Mouse (Mus musculus): ENCODE data around the gene Adgrf5. TPM values are rescaled to one million over a fixed set of nuclear protein-coding genes. Genes with fewer than 3 reads are reported as not detected.
A peak's percentile ranks its signal among the peaks of the same experiment; 100 is the strongest.
"Not testable (repeated sequence)": the region's sequence is repeated elsewhere in the genome, so short reads cannot be mapped to it uniquely, and the experiment has no call there.

Adgrf5 gene
- total RNA-seq (2021): 100 to 1,000 TPM; 207 to 259 TPM

GRCm38 (mm10) chr17:43359826-43360619 lies at the start of gene Adgrf5:
Gene Adgrf5, plus strand, starts transcription at chr17:43360451.
- intact Hi-C loops (cut with DNase I): loop anchor here (1.0 to 2.0 kb wide), 3 partner anchors 22 to 31 kb away; no protein-coding TSS in a partner anchor
- peak; percentile 62 for DNase-seq (ENCODE audit: low spot score)

GRCm38 (mm10) chr17:43325986-43326671 lies 34.1 kb upstream of the Adgrf5 start:
- intact Hi-C loops (cut with DNase I): loop anchor here (1.0 to 2.0 kb wide), 2 partner anchors 59 to 134 kb away; no protein-coding TSS in a partner anchor
- no peak for DNase-seq (ENCODE audit: low spot score)

DNA sequence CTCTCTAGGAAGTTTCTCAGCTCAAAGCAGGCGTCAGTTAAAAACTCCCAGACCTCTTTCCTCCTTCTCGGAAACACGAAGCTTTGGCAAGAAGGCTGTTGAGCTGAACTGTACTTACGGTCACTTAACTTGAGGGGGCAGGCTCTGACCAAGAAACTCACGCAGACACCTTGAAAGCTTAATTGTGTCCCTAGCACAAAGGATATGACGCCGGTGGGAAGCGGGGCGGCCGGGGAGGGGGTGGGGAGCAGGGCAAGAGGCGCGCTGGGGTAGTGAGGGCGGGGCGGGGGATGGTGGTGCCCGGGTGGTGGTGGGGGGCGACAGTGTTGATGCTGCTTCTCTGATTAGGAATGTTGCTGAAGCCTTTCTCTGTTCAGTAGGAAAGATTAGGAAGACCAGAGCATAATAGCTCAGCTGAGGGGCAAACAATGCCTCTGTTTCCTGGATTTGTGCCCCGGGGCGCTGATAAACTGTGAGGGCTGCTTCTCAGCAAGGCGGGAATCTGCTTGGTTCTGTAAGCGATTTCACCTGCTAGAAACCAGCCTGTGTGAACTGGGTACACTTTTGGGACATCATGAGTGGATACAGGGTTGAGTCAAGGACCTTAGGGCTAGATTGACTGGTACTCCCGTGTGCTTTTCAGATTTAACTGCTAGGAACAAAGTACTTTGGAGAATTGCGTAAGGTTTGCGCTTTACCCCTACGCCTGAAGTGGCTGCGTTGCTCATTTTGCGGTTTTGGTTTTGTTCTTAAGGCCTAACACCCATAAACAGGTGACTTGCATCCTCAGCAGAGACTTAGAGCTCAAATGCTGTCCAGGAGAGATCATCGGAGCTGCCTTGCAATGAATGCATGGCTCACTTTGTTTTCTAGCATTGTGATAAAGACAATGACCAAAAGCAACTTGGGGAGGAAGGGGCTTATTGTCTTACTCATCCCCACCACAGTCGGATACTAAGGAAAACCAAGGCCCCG lies 33.2 kb upstream of the Adgrf5 start:
- DNase-seq (ENCODE audit: low spot score): peak; percentile 41
- intact Hi-C loops (cut with DNase I): loop anchor here (1.0 kb wide), 1 partner anchor 133 kb away; no protein-coding TSS in a partner anchor

DNA sequence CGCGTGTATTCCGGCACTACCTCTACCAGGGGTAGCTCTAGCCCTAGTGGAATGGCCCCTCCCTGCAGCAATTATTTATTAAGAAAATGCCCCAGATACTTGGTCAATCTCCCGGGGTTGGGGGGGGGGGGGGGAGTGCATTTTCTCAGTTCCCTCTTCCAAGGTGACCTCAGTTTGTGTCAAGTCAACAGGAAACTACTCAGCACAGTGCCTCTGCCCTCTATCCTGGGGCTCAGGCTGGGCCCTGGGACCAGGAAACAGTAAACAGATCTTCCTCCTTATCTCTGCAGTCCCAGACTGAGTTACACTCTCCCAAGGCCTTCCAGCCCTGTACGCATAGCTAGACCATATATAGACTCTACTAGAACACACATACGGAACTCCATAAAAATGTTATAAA lies 32.4 kb upstream of the Adgrf5 start:
- intact Hi-C loops (cut with DNase I): loop anchor here (2.0 kb wide), 1 partner anchor 33 kb away; the partner anchor contains the start of gene Adgrf5
- DNase-seq (ENCODE audit: low spot score): no peak

- no peak for DNase-seq (ENCODE audit: low spot score)
- intact Hi-C loops (cut with DNase I): loop anchor here (2.0 kb wide), 1 partner anchor 32 kb away; the partner anchor contains the start of gene Adgrf5
These were observed 31.0 kb upstream of the Adgrf5 start for GRCm38 (mm10) chr17:43329216-43329615.

GRCm38 (mm10) chr17:43329761-43330183 lies 30.5 kb upstream of the Adgrf5 start:
- DNase-seq (ENCODE audit: low spot score): no peak
- intact Hi-C loops (cut with DNase I): loop anchor here (2.0 kb wide), 1 partner anchor 31 kb away; the partner anchor contains the start of gene Adgrf5

DNA sequence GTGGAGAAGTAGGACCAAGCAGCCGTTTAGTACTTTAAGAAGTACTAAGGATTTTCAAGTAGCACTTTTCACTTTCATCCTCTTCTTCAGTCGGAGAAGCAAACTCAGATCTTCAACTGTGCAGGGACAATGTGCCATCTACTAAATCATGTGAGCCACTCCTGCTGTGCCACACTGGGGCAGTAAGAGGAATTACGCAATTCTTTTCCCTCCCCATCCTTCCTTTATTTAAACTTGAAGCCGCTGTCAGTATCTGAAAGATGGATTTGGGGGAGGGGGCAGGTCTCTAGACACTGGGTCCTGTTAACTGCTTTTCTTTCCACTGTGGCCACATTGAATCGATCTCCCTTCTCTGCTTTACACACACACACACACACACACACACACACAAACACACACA lies 27.6 kb upstream of the Adgrf5 start:
- intact Hi-C loops (cut with DNase I): no loop called here
- no peak for DNase-seq (ENCODE audit: low spot score)

GRCm38 (mm10) chr17:43334074-43334473 lies 26.2 kb upstream of the Adgrf5 start:
- intact Hi-C loops (cut with DNase I): no loop called here
- no peak for DNase-seq (ENCODE audit: low spot score)

- DNase-seq (ENCODE audit: low spot score): no peak
- intact Hi-C loops (cut with DNase I): loop anchor here (1.0 kb wide), 1 partner anchor 22 kb away; no protein-coding TSS in a partner anchor
These were observed 22.6 kb upstream of the Adgrf5 start for GRCm38 (mm10) chr17:43337643-43338042.

DNA sequence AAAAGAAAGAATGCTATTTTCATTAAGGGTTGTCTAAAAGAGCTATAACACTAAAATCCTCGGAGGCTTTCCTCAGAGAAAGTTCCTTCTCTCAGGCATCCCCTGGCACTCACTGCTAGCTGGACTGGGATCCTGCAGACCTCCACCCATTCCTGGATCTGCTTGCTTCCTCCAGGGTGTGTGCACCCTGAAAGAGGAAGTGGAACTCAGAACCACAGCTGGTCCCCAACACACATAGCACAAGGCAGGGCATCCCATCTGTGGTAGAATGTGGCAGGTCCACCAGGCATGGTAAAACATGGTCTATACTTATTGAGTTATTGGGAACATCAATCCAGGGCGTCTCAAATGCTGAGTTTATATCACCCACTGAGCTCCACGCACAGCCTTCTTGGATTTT lies 22.0 kb upstream of the Adgrf5 start:
- no peak for DNase-seq (ENCODE audit: low spot score)
- intact Hi-C loops (cut with DNase I): loop anchor here (1.0 kb wide), 1 partner anchor 21 kb away; no protein-coding TSS in a partner anchor

DNA sequence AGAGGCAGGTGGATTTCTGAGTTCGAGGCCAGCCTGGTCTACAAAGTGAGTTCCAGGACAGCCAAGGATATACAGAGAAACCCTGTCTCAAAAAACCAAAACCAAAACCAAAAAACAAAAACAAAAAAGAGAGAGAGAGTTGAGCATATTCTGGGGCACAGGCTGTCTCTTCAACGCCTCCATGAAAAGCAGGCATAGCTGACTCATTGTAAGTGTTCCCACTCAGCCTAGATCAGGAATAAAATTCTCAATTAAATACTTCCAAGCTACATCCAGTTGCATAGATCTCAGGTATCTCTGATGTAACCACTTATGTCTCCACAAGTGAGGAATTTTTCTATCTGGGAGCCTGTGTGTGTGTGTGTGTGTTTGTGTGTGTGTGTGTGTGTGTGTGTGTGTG lies 13.8 kb upstream of the Adgrf5 start:
- DNase-seq (ENCODE audit: low spot score); intact Hi-C loops (cut with DNase I): not testable (repeated sequence)

- intact Hi-C loops (cut with DNase I): no loop called here
- DNase-seq (ENCODE audit: low spot score): no peak
These were observed 2.2 kb upstream of the Adgrf5 start for GRCm38 (mm10) chr17:43357902-43358539.

DNA sequence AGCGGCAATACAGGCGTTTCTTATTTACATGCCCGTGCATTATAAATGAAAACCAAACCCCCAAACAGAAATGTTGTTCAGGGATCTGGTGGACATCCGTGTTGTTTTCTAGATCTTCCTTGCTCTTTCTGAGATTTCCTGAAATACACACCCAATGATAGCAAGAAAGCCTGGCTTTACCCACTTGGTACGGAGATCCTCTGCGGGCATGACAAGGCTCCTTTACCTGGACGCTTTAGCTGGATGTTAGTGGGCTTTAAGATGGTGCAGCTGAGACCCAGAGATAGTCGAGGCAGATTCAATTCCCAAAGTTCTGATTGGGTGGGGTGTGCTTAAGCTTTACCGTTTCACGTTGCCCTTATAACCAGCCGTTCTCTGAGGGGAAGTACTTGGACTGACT lies 770 bp downstream of the Adgrf5 start:
- no peak for DNase-seq (ENCODE audit: low spot score)
- intact Hi-C loops (cut with DNase I): loop anchor here (2.0 kb wide), 2 partner anchors 30 to 32 kb away; no protein-coding TSS in a partner anchor

DNA sequence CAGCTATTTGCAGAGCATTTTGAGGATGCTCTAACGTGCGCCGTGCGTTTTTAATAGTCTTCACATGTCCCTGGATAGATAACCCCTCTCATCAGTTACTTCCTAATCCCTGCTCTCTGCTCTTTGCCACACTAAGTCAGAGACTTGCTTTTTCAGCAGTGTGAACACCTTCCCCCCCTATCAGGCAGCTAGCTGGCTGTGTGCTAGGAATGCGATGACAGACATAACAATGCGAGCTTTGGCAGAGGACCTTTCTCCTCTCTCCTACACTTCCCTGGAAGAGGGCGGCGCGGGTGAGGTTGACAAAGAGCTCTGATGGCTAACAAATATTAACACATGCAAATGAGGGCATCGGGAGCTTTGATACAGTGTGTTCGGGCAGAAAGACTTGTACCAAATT lies 2.1 kb downstream of the Adgrf5 start:
- DNase-seq (ENCODE audit: low spot score): no peak
- intact Hi-C loops (cut with DNase I): no loop called here

DNA sequence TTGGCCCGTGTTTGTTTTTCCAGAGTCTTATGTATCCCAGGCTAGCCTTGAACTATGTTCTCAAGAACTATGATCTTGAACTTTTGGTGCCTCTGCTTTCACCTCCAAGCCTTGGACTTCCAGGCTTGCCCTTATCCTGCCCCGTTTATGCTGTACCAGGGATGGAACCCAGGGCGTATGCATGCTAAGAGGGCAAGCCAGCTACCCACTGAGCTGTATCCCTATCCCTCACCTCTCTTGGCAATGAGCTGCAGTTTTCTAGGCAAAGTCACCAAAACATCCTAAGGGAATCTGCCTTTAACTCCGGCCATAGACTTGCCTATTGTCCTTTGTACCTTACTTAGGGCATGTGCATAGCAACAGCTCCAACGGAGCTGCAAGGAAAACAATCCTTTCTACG lies 2.6 kb downstream of the Adgrf5 start:
- intact Hi-C loops (cut with DNase I): no loop called here
- no peak for DNase-seq (ENCODE audit: low spot score)

DNA sequence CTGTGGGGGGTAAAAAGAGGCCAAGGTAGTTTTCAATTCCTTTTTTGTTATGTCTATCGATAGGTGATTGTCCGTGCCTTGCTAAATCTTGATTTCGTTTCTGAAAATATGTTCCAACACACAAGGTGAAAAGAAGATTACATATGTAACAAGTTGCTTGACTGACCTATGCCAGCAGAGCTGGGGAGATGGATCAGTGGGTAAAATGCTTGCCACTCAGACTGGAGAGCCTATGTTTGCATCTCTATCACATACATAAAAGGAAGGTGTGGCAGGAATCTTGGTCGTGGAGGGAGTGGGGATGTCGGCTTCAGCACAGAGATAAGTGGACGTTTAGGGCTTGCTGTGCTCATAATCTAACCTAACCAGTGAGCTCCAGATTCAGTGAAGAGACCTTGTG lies 3.7 kb downstream of the Adgrf5 start:
- DNase-seq (ENCODE audit: low spot score): no peak
- intact Hi-C loops (cut with DNase I): no loop called here

DNA sequence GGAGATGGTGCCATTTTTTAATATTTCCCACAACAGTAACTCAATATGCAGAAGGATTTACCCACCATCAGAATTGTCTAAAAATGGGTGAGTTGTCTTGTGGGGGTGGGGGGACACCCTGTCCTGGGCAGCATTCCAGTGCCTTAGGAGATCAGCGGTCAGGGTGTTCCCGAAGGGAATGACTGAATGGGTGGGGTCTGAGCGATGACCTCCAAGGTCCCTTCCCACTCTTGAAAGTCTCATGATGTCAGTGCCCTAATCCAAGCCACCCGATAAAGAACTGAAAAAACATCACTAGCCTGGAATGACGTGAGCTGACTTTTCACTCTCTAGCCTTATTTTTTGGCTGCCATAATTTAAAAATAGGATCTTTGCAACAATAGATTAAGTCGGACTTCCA lies 5.0 kb downstream of the Adgrf5 start:
- peak; percentile 40 for DNase-seq (ENCODE audit: low spot score)
- intact Hi-C loops (cut with DNase I): no loop called here

GRCm38 (mm10) chr17:43366486-43366885 lies 6.2 kb downstream of the Adgrf5 start:
- intact Hi-C loops (cut with DNase I): no loop called here
- DNase-seq (ENCODE audit: low spot score): peak; percentile 44

DNA sequence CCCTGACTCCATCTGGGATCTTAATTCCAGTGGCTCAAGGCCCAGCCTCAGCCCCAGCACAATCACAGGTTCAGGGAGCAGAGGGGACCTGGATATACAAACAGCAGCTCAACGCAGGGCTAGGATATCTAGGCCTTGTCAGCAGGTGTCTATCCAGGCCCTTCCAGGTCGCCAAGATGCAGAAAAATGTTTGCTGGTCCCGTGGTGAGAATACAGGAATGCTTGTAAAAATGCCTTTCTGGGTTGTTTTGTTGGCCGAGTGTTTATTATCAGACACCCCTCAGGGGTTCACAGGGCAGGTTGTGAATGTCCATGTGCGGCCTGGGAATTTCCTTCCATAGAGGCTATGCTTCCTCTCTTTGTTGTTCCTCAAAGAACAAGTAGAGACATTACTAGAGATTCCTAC lies 7.9 kb downstream of the Adgrf5 start:
- intact Hi-C loops (cut with DNase I): no loop called here
- no peak for DNase-seq (ENCODE audit: low spot score)
